Mouse (Mus musculus) forebrain, embryonic 12.5 days (tissue): Measurements from ENCODE around the gene Zfp273. TPM values are rescaled to one million over a fixed set of nuclear protein-coding genes. Genes with fewer than 3 reads are reported as not detected.
A peak's percentile ranks its signal among the peaks of the same experiment; 100 is the strongest.
"Not testable (repeated sequence)": the region's sequence is repeated elsewhere in the genome, so short reads cannot be mapped to it uniquely, and the experiment has no call there.

Source experiments
- ATAC-seq: fragments of 200-750 bp; cut with Nextera tagmentation; 2 replicates; pipeline ENCODE4 v1.8.0; 2017; ENCODE audit warnings: moderate TSS enrichment; ENCODE audit not compliant: low FRiP score
- H3K27ac ChIP-seq: fragments of 300-500 bp; sonication (generic); 2 replicates; pipeline ENCODE4 v1.5.1; 2016; ENCODE audit warnings: mild to moderate bottlenecking
- H3K27me3 ChIP-seq: fragments of 300-500 bp; sonication (generic); 2 replicates; pipeline ENCODE4 v1.6.1; 2016; ENCODE audit warnings: mild to moderate bottlenecking
- H3K36me3 ChIP-seq: fragments of 300-500 bp; sonication (generic); replicated peaks from 2 replicates; pipeline ENCODE4 v1.6.1; 2016; ENCODE audit warnings: mild to moderate bottlenecking
- H3K4me1 ChIP-seq: fragments of 300-500 bp; sonication (generic); 2 replicates; pipeline ENCODE4 v1.6.1; 2016
- H3K4me2 ChIP-seq: fragments of 300-500 bp; sonication (generic); 2 replicates; pipeline ENCODE4 v1.6.1; 2016; ENCODE audit warnings: mild to moderate bottlenecking, moderate library complexity
- H3K4me3 ChIP-seq: fragments of 300-500 bp; sonication (generic); replicated peaks from 2 replicates; pipeline ENCODE4 v1.5.1; 2016; ENCODE audit warnings: mild to moderate bottlenecking
- H3K9ac ChIP-seq: fragments of 300-500 bp; sonication (generic); 2 replicates; pipeline ENCODE4 v1.6.1; 2016; ENCODE audit warnings: mild to moderate bottlenecking
- H3K9me3 ChIP-seq: fragments of 300-500 bp; sonication (generic); 2 replicates; pipeline ENCODE4 v1.6.1; 2016
- WGBS: fragments of 180-500 bp; shearing (Covaris S2); methylation state at CpG from one replicate; pipeline ENCODE4 v1.1.7; 2016; 5-methylcytosine and 5-hydroxymethylcytosine counted together
- polyA plus RNA-seq: library from polyadenylated mRNA; unstranded; fragments of >200 nt; fragmentation: Nextera tagmentation; extraction: Ambion mirVana; gene quantifications from 2 replicates; pipeline ENCODE4 v1.2.1, GENCODE M21; 2016

Zfp273 gene
- polyA plus RNA-seq = 9.1 and 10.2 TPM in 2 replicates

DNA sequence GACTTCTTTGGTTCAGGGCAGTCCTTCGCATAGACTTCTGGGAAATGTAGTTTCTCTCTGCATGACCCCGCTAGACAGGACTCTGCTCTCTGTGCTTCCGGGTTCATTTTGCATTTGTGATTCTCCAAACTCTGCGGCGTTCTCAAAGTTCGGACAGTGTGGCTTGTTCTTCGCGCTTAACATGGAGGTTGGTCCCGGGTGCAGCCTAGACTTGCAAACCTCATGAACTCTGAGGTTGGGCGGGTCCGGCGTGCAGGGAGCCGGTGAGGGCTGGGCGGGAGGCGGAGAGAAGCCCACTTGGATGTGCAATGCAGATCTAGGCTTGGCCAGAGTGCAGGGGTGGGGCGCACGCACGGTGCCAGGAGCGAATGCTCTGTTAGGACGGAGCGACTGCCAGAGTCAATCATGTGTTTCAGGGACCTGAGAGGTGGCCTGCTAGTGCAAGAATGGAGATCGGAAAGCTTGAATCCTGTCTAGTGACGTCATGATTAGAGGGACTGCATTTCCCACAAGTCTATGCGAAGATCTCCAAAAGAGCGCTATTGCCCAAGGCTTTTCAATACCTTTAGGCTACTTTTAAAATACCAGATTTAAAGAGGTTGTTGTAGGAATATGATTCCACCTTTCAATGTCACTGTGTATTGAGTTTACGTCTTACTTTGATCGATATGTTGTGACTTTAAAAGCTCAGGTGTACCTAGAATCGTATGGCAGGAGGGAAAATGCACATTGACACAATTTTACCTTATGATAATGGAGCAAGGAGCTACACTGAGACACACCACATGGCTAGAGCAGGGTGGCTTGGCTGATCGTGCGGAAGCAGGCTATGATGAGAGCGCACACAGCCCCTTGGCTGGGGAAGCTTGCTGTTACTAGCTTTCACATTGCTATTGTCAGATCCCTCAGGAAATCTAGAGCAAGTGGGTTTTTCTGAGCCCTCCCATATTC, at the start of gene Zfp273:
TSS of gene Zfp273 (plus strand) at position 31 of the 951 bp plus-strand sequence.
- peak within 1 kb of the TSS; percentile 61 for H3K4me2 ChIP-seq
- H3K4me1 ChIP-seq = peaks cover 3% of the 10 kb centered on the region
- H3K36me3 ChIP-seq = peaks cover 10% of the 10 kb centered on the region
- peak; percentile 96 for ATAC-seq
- H3K9me3 ChIP-seq = peaks cover 11% of the 10 kb centered on the region; the same call in 1 of the 2 replicates
- peak within 1 kb of the TSS; percentile 83 for H3K4me3 ChIP-seq
- H3K9ac ChIP-seq = peak within 1 kb of the TSS; percentile 72
- WGBS = 5% methylated on average over 31 of the region's 31 CpGs
- peak within 1 kb of the TSS; percentile 87 for H3K27ac ChIP-seq
- no peaks in the 10 kb centered on the region for H3K27me3 ChIP-seq

DNA sequence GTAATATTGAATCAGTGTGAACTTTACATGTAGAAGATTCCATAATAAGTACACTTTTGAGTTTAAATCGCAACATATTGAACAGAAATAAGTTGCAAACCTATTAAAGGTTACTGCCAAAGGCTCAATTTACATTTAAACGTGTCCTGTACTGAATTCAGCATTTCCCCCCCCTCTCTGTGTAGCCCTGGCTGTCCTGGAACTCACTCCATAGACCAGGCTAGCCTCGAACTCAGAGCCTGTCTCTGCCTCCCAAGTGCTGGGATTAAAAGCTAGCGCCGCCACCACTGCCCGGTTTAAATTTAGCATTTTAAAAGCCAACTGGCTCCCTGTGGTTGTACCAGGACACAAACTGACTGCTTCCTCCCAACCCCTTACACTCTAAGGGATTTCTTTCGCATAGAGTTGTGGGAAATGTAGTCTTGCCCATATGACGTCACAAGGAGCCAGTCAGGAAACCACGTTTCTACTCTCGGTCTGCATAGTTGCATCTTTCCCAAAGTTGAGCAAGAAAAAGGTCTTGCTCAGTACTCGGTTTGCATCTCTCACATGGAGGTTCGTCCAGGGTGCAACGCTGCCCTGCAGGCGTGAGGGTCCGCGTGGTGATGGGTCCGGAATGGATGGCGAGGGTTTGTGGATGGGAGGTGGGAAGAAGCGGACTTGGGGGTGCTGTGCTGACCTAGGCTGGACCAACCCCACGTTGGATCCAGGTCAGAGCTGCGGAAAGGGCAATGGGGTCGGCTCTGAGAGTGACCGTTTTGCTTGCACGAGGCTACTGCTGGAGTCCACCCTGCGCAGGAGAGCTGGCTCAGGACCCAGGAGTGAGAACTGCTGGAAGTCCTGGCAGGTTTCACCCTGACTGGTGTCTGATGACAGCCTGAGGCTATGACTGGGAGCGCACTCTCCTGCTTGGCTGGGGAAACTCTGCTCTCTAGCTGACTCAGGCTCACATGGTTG, 34.0 kb upstream of the Zfp273 start, which contains the start of gene Zfp493:
TSS of gene Zfp493 (plus strand) at position 429 of the 957 bp plus-strand sequence.
- Histone ChIP-seq H3K27me3 (0 out of 2 replicates have a peak, but pooled peaks cover 3% of the 10 kb centered on the region), H3K27ac (no peak within 1 kb of the TSS), H3K4me3 (peak within 1 kb of the TSS; percentile 67), H3K4me1 (peaks cover 5% of the 10 kb centered on the region), H3K36me3 (no peaks in the 10 kb centered on the region), H3K4me2 (peak within 1 kb of the TSS; percentile 83), H3K9me3 (0 out of 2 replicates have a peak, but pooled peaks cover 2% of the 10 kb centered on the region), H3K9ac (peak within 1 kb of the TSS; percentile 68)
- 10% methylated on average over 26 of the region's 26 CpGs for WGBS
- ATAC-seq = peak; percentile 96

DNA sequence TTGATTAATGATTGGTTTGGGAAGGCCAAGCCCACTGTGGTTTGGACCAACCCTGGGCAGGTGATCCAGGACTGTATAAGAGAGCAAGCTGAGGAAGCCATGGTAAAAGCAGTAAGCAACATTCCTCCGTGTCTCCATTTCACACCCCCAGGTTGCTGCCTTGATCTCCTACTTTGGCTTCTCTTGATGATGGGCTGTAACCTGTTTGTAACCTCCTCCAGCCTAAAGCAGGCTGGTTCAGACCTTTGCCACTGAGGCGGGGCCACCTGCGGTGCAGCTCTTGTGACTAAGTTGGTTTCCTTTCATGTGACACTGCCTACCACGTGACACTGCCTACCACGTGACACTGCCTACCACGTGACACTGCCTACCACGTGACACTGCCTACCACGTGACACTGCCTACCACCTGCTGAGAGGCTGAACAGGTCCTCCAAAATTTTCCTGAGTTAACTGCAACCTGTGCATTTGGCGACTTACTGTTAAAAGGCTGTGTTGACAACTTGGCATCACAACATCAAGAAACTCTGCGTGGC, 21.6 kb upstream of the Zfp273 start:
- Histone ChIP-seq H3K4me1 (no peaks in the 10 kb centered on the region), H3K4me3 (no peak overlapping the region), H3K36me3 (peaks cover 4% of the 10 kb centered on the region; the same call in 1 of the 2 replicates), H3K27ac (no peak overlapping the region), H3K9me3 (no peaks in the 10 kb centered on the region; the same call in 1 of the 2 replicates), H3K4me2 (no peak overlapping the region), H3K27me3 (no peaks in the 10 kb centered on the region), H3K9ac (no peak overlapping the region)
- no peak for ATAC-seq
- WGBS = 93% methylated on average over 10 of the region's 10 CpGs

DNA sequence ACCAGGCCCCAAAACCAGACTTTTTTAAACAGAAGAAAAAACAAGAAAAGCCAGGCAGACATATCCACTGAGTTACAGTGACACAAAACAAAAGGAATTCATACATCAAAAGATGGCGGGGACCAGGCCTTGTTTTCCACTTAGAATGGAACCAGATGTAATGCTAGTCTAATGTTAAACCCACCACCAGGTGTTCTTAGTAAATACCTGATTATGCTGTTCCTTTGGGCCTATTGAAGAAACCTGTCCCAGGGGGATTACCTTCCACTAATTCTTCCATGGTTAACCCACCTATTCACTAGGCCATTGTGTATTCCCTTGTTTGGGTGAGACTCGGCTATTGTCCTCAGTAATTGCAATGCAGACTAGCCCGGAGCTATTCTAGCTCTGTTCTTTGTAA, 14.9 kb upstream of the Zfp273 start:
- WGBS = 50% methylated on average over 3 of the region's 3 CpGs
- Histone ChIP-seq H3K9me3 (no peaks in the 10 kb centered on the region), H3K4me3 (no peak overlapping the region), H3K36me3 (no peaks in the 10 kb centered on the region), H3K4me1 (no peaks in the 10 kb centered on the region), H3K27ac (no peak overlapping the region), H3K9ac (no peak overlapping the region), H3K27me3 (no peaks in the 10 kb centered on the region), H3K4me2 (no peak overlapping the region)
- no peak for ATAC-seq

- not testable (repeated sequence) for H3K4me1 ChIP-seq, H3K9me3 ChIP-seq, ATAC-seq, H3K4me2 ChIP-seq, H3K4me3 ChIP-seq, H3K9ac ChIP-seq, H3K27me3 ChIP-seq, H3K27ac ChIP-seq, H3K36me3 ChIP-seq
- 79% methylated on average over 3 of the region's 3 CpGs for WGBS
Measured at GRCm38 (mm10) chr13:67799151-67799550, 14.4 kb upstream of the Zfp273 start.

GRCm38 (mm10) chr13:67811651-67812210, 1.8 kb upstream of the Zfp273 start:
- H3K9me3 ChIP-seq = peaks cover 5% of the 10 kb centered on the region; the same call in 1 of the 2 replicates
- H3K9ac ChIP-seq = no peak overlapping the region
- no peaks in the 10 kb centered on the region for H3K27me3 ChIP-seq
- no peak overlapping the region for H3K4me2 ChIP-seq
- no peak for ATAC-seq
- no peak overlapping the region for H3K27ac ChIP-seq
- no peak overlapping the region for H3K4me3 ChIP-seq
- no peaks in the 10 kb centered on the region for H3K36me3 ChIP-seq
- peaks cover 3% of the 10 kb centered on the region for H3K4me1 ChIP-seq
- WGBS = 74% methylated on average over 1 of the region's 1 CpGs

DNA sequence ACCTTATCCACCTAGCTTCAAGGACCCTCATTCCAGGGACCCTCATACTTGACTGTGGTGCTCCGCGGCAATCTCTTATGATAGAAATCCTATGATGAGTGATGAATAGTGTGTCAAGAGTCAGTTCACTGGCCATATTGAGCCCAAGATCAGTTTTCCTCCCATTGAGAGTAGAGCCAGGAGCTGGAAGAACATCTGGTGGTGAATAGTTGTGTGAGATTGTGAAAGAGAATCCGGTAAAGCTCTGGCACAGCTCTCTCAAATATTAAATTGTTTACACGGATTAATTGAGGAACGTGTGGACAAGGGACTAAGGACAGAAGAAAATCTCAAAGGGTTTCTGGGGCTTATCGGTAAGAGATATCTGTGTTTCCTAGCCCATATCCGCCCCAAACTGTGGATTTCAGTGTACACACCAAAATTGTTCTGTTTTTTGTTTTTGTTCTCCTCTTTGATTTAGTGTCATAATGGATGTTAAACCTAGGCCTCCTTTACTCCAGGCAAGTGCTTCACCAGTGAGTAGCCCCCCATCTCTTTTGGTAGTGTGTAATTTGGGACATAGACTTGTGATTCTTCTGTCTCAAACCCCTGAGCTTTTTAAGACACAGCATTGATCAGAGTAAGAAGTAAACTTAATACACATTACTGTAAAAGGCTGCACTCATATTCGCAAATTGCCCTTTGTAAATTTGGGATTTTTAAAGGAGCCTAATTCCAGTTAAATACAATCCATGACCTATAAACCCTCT, 405 bp upstream of the Zfp273 start:
- Histone ChIP-seq H3K27me3 (no peaks in the 10 kb centered on the region), H3K9ac (no peak overlapping the region), H3K9me3 (peaks cover 11% of the 10 kb centered on the region; the same call in 1 of the 2 replicates), H3K4me2 (peak overlapping the region; percentile 61), H3K4me1 (peaks cover 3% of the 10 kb centered on the region), H3K36me3 (0 out of 2 replicates have a peak, but pooled peaks cover 3% of the 10 kb centered on the region), H3K4me3 (peak overlapping the region; percentile 83), H3K27ac (no peak overlapping the region)
- 0 out of 2 replicates have a peak, but pooled peaks have one; percentile 3 for ATAC-seq
- WGBS = 79% methylated on average over 8 of the region's 8 CpGs

- no peak overlapping the region for H3K9ac ChIP-seq
- no peak overlapping the region for H3K4me2 ChIP-seq
- WGBS = 93% methylated on average over 1 of the region's 1 CpGs
- no peak overlapping the region for H3K27ac ChIP-seq
- H3K36me3 ChIP-seq = peaks cover 27% of the 10 kb centered on the region
- H3K9me3 ChIP-seq = peaks cover 11% of the 10 kb centered on the region; the same call in 1 of the 2 replicates
- no peaks in the 10 kb centered on the region for H3K27me3 ChIP-seq
- H3K4me1 ChIP-seq = peaks cover 3% of the 10 kb centered on the region
- ATAC-seq = no peak
- no peak overlapping the region for H3K4me3 ChIP-seq
Measured at GRCm38 (mm10) chr13:67818636-67819035, 5.1 kb downstream of the Zfp273 start.

DNA sequence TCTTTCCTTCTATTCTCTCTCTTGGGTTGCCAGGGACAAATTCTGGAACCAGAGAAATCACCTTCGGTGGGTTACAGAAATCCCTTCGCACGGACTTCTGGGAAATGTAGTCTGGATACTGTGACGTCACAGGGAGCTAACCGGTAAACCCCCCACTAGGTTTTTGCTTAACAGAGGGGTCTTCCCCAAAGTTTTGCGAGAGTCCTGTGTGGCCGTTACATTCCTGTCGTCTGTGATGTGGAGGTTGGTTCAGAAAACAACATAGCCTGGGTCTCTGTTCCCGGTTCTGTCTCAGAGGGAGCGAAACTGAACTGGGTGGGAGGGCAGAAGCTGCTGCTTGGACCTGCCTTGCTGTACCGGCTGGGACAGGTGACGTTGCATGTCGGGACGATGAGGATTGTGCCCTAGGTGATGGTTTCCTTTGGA, 17.4 kb downstream of the Zfp273 start, which contains the start of gene Gm10037:
TSS of gene Gm10037 (plus strand) at position 196 of the 426 bp plus-strand sequence.
- no peak within 1 kb of the TSS for H3K27ac ChIP-seq
- WGBS = 3% methylated on average over 14 of the region's 14 CpGs

GRCm38 (mm10) chr13:67833137-67833536, 19.6 kb downstream of the Zfp273 start:
- not testable (repeated sequence) for H3K9me3 ChIP-seq, H3K4me1 ChIP-seq, H3K9ac ChIP-seq, H3K27me3 ChIP-seq, H3K36me3 ChIP-seq, ATAC-seq, H3K27ac ChIP-seq, H3K4me2 ChIP-seq, H3K4me3 ChIP-seq

More for the DNA sequence above, 17.4 kb downstream of the Zfp273 start, which contains the start of gene Gm10037:
- peak within 1 kb of the TSS; percentile 64 for H3K4me2 ChIP-seq
- ATAC-seq = peak; percentile 85
- H3K9ac ChIP-seq = peak within 1 kb of the TSS; percentile 61
- H3K36me3 ChIP-seq = peaks cover 11% of the 10 kb centered on the region
- no peaks in the 10 kb centered on the region for H3K27me3 ChIP-seq
- peak within 1 kb of the TSS; percentile 52 for H3K4me3 ChIP-seq
- H3K4me1 ChIP-seq = no peaks in the 10 kb centered on the region
- 0 out of 2 replicates have a peak, but pooled peaks cover 3% of the 10 kb centered on the region for H3K9me3 ChIP-seq

DNA sequence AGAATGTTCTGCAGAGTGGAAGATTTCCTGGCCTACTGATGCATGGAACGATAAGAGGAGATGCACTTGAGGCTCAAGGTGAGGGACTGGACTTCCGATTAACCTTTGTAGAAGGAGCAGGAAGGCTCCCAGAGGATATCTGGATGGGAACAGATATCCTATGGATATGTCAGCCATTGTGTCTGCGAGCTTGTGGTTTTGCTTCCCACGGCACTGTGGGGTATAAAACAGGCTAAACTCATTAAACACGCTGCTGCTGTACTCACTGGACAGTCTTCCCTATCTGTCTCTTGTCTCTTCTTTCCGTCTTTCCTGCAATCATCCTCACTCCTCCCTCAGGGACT, 30.2 kb downstream of the Zfp273 start:
- peaks cover 6% of the 10 kb centered on the region for H3K4me1 ChIP-seq
- H3K9ac ChIP-seq = peak overlapping the region; percentile 44
- no peaks in the 10 kb centered on the region for H3K9me3 ChIP-seq
- H3K4me2 ChIP-seq = peak overlapping the region; percentile 61
- no peaks in the 10 kb centered on the region for H3K36me3 ChIP-seq
- WGBS = 43% methylated on average over 6 of the region's 6 CpGs
- no peak for ATAC-seq
- H3K4me3 ChIP-seq = peak overlapping the region; percentile 43
- H3K27me3 ChIP-seq = no peaks in the 10 kb centered on the region
- H3K27ac ChIP-seq = no peak overlapping the region
